Mouse (Mus musculus): ENCODE results near the gene Gpr84. TPM values are rescaled to one million over a fixed set of nuclear protein-coding genes. Genes with fewer than 3 reads are reported as not detected.

The Gpr84 gene
- polyA plus RNA-seq, 1 experiment, result 2.3 TPM

GRCm38 (mm10) chr15:103333738-103334137, 23.3 kb upstream of the Gpr84 start:
- TF ChIP-seq POLR2A (IDR thresholded peaks at IDR 0.05; ENCODE audit: borderline replicate concordance, control insufficient read depth, low read depth, low read length), result no peak
- TF ChIP-seq CTCF (IDR thresholded peaks at IDR 0.05; ENCODE audit: control insufficient read depth, insufficient read depth, low read length), result no peak
- Histone ChIP-seq H3K4me3 (replicated peaks; ENCODE audit: control insufficient read depth, low read depth, low read length) (no peak overlapping the region), H3K4me1 (ENCODE audit: control insufficient read depth, insufficient read depth, low read length) (no peaks in the 10 kb centered on the region; the same call in 1 of the 2 replicates), H3K27ac (ENCODE audit: control insufficient read depth, insufficient read depth, low read depth, low read length, poor library complexity) (peak overlapping the region; percentile 66)
- WGBS, result 31% methylated on average over 5 of the region's 5 CpGs

- H3K4me1 ChIP-seq (ENCODE audit: control insufficient read depth, insufficient read depth, low read length), result no peaks in the 10 kb centered on the region; the same call in 1 of the 2 replicates
- TF ChIP-seq CTCF (IDR thresholded peaks at IDR 0.05; ENCODE audit: control insufficient read depth, insufficient read depth, low read length) (no peak), POLR2A (IDR thresholded peaks at IDR 0.05; ENCODE audit: borderline replicate concordance, control insufficient read depth, low read depth, low read length) (no peak)
- peak overlapping the region; percentile 37 for H3K4me3 ChIP-seq (replicated peaks; ENCODE audit: control insufficient read depth, low read depth, low read length)
- H3K27ac ChIP-seq (ENCODE audit: control insufficient read depth, insufficient read depth, low read depth, low read length, poor library complexity), result peak overlapping the region; percentile 50
- 40% methylated on average over 5 of the region's 5 CpGs for WGBS
Measured at GRCm38 (mm10) chr15:103333081-103333615, 22.7 kb upstream of the Gpr84 start.

GRCm38 (mm10) chr15:103323455-103324247, 13.2 kb upstream of the Gpr84 start:
- Histone ChIP-seq H3K27ac (ENCODE audit: control insufficient read depth, insufficient read depth, low read depth, low read length, poor library complexity) (no peak overlapping the region), H3K4me1 (ENCODE audit: control insufficient read depth, insufficient read depth, low read length) (no peaks in the 10 kb centered on the region), H3K4me3 (replicated peaks; ENCODE audit: control insufficient read depth, low read depth, low read length) (peak overlapping the region; percentile 49)
- under 1% methylated on average over 40 of the region's 40 CpGs for WGBS
- no peak for TF ChIP-seq POLR2A (IDR thresholded peaks at IDR 0.05; ENCODE audit: borderline replicate concordance, control insufficient read depth, low read depth, low read length)
- peak; percentile 98 for TF ChIP-seq CTCF (IDR thresholded peaks at IDR 0.05; ENCODE audit: control insufficient read depth, insufficient read depth, low read length)

- no peak overlapping the region for H3K27ac ChIP-seq (ENCODE audit: control insufficient read depth, insufficient read depth, low read depth, low read length, poor library complexity)
- WGBS, result 10% methylated on average over 25 of the region's 26 CpGs
- peak overlapping the region; percentile 27 for H3K4me3 ChIP-seq (replicated peaks; ENCODE audit: control insufficient read depth, low read depth, low read length)
- TF ChIP-seq POLR2A (IDR thresholded peaks at IDR 0.05; ENCODE audit: borderline replicate concordance, control insufficient read depth, low read depth, low read length), result no peak
- TF ChIP-seq CTCF (IDR thresholded peaks at IDR 0.05; ENCODE audit: control insufficient read depth, insufficient read depth, low read length), result no peak
- no peaks in the 10 kb centered on the region for H3K4me1 ChIP-seq (ENCODE audit: control insufficient read depth, insufficient read depth, low read length)
Measured at GRCm38 (mm10) chr15:103323070-103323454, 12.7 kb upstream of the Gpr84 start.

- H3K27ac ChIP-seq (ENCODE audit: control insufficient read depth, insufficient read depth, low read depth, low read length, poor library complexity), result no peak overlapping the region
- no peak overlapping the region for H3K4me3 ChIP-seq (replicated peaks; ENCODE audit: control insufficient read depth, low read depth, low read length)
- no peaks in the 10 kb centered on the region for H3K4me1 ChIP-seq (ENCODE audit: control insufficient read depth, insufficient read depth, low read length)
- TF ChIP-seq POLR2A (IDR thresholded peaks at IDR 0.05; ENCODE audit: borderline replicate concordance, control insufficient read depth, low read depth, low read length), result no peak
- TF ChIP-seq CTCF (IDR thresholded peaks at IDR 0.05; ENCODE audit: control insufficient read depth, insufficient read depth, low read length), result no peak
- WGBS, result 83% methylated on average over 4 of the region's 4 CpGs
Measured at GRCm38 (mm10) chr15:103322396-103322795, 12.0 kb upstream of the Gpr84 start.

- WGBS, result 80% methylated on average over 1 of the region's 1 CpGs
- H3K4me3 ChIP-seq (replicated peaks; ENCODE audit: control insufficient read depth, low read depth, low read length), result no peak overlapping the region
- H3K4me1 ChIP-seq (ENCODE audit: control insufficient read depth, insufficient read depth, low read length), result no peaks in the 10 kb centered on the region; the same call in 1 of the 2 replicates
- TF ChIP-seq POLR2A (IDR thresholded peaks at IDR 0.05; ENCODE audit: borderline replicate concordance, control insufficient read depth, low read depth, low read length), result no peak
- TF ChIP-seq CTCF (IDR thresholded peaks at IDR 0.05; ENCODE audit: control insufficient read depth, insufficient read depth, low read length), result peak; percentile 45
- no peak overlapping the region for H3K27ac ChIP-seq (ENCODE audit: control insufficient read depth, insufficient read depth, low read depth, low read length, poor library complexity)
Measured at GRCm38 (mm10) chr15:103321076-103321475, 10.7 kb upstream of the Gpr84 start.

GRCm38 (mm10) chr15:103318201-103318816, 7.9 kb upstream of the Gpr84 start:
- Histone ChIP-seq H3K4me1 (ENCODE audit: control insufficient read depth, insufficient read depth, low read length) (no peaks in the 10 kb centered on the region; the same call in 1 of the 2 replicates), H3K27ac (ENCODE audit: control insufficient read depth, insufficient read depth, low read depth, low read length, poor library complexity) (no peak overlapping the region), H3K4me3 (replicated peaks; ENCODE audit: control insufficient read depth, low read depth, low read length) (no peak overlapping the region)
- WGBS, result 83% methylated on average over 3 of the region's 3 CpGs
- TF ChIP-seq POLR2A (IDR thresholded peaks at IDR 0.05; ENCODE audit: borderline replicate concordance, control insufficient read depth, low read depth, low read length), result no peak

- 89% methylated on average over 8 of the region's 8 CpGs for WGBS
- TF ChIP-seq POLR2A (IDR thresholded peaks at IDR 0.05; ENCODE audit: borderline replicate concordance, control insufficient read depth, low read depth, low read length) (no peak), CTCF (IDR thresholded peaks at IDR 0.05; ENCODE audit: control insufficient read depth, insufficient read depth, low read length) (no peak)
- H3K27ac ChIP-seq (ENCODE audit: control insufficient read depth, insufficient read depth, low read depth, low read length, poor library complexity), result no peak overlapping the region
- H3K4me1 ChIP-seq (ENCODE audit: control insufficient read depth, insufficient read depth, low read length), result no peaks in the 10 kb centered on the region; the same call in 1 of the 2 replicates
- H3K4me3 ChIP-seq (replicated peaks; ENCODE audit: control insufficient read depth, low read depth, low read length), result no peak overlapping the region
Measured at GRCm38 (mm10) chr15:103317731-103318130, 7.3 kb upstream of the Gpr84 start.

Data from bone marrow, adult 2 months (tissue).